Comparison of ENCODE assay signal across 20 mouse cellular contexts in the genomic region with DNA sequence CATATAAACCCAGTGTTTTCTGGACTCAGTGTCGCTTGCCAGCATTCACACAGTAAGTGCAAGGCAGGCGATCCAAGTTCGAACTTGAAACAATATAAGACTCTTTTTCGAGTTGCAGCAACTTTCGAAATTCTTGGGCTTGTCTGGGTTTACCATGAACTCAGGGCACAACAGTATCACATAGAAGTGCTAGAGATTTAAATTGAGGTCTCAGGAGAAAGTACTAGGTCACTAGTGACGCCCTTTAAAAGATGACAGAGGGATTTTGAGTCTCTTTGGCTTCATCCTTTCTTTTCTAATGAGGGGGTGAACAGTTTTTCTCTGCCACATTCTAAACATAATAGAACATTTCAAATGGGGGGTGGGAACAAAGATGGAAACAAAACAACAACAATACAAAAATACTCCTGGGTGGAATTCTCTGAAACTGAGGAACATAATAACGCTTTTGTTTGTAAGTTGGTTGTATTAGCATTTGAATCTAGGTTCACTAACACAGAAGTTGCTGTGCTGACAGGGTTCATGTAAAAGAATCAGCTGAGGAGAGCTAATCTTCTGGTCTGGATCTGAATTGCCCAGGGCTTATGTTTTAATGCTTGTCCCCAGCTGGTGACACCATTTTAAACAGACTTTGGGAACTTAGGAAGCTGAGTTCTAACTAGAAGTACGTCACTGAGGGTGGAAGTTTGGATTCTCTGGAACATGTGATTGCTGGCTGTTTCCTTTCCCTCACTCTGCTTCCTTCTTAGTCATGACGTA.
DNase-seq lines count a peak whose midpoint lies in the region; ATAC-seq and TF ChIP-seq lines count a peak whose summit lies in the region.
"Had no signal": no experiment of that assay in that cellular context is flagged by ENCODE, and none has a peak within 500 bp of the region (broad histone marks: within the 10 kb centered on the region; RNA-seq: fewer than 3 reads in every experiment).

No protein-coding gene starts in this region.

- no peak for TF ChIP-seq EP300 in liver, postnatal 0 days (IDR thresholded peaks at IDR 0.05; ENCODE audit: low read depth)

- no peak overlapping the region for H3K9ac ChIP-seq in forebrain, embryonic 11.5 days (ENCODE audit: low read length)
- H3K9ac ChIP-seq in forebrain, postnatal 0 days, result no peak overlapping the region
- no peak overlapping the region for H3K9ac ChIP-seq in midbrain, embryonic 12.5 days (replicated peaks)
- H3K9ac ChIP-seq in midbrain, embryonic 14.5 days (replicated peaks; ENCODE audit: low read length), result no peak overlapping the region
- no peak overlapping the region for H3K9ac ChIP-seq in forebrain, embryonic 15.5 days (replicated peaks)
- no peak overlapping the region for H3K9ac ChIP-seq in liver, postnatal 0 days (replicated peaks)
- H3K9ac ChIP-seq: heart, embryonic 15.5 days; hindbrain, embryonic 13.5 days had no signal

- DNase-seq in forebrain, embryonic 11.5 days (ENCODE audit: low spot score), result no peak
- DNase-seq in forebrain, postnatal 0 days, result no peak
- no peak for DNase-seq in midbrain, embryonic 14.5 days
- DNase-seq in liver, postnatal 0 days, result no peak
- DNase-seq: adrenal gland, adult 2 months; adrenal gland, postnatal 25 days; cerebellum, adult 2 months; cerebellum, postnatal 10 days; gastrocnemius, postnatal 14 days; heart, adult 2 months; heart, postnatal 14 days had no signal

- 0 out of 2 replicates have a peak overlapping the region, but pooled peaks have one; percentile 39 for H3K27ac ChIP-seq in forebrain, embryonic 11.5 days (ENCODE audit: low read depth, low read length)
- H3K27ac ChIP-seq in forebrain, postnatal 0 days (ENCODE audit: low read depth, low read length), result no peak overlapping the region
- no peak overlapping the region for H3K27ac ChIP-seq in midbrain, embryonic 12.5 days (replicated peaks)
- no peak overlapping the region for H3K27ac ChIP-seq in midbrain, embryonic 14.5 days (replicated peaks; ENCODE audit: low read depth, low read length)
- H3K27ac ChIP-seq in forebrain, embryonic 15.5 days (replicated peaks), result no peak overlapping the region
- H3K27ac ChIP-seq in liver, postnatal 0 days (ENCODE audit: low read depth), result no peak overlapping the region
- H3K27ac ChIP-seq: embryonic facial prominence, embryonic 10.5 days; heart, adult 2 months; heart, embryonic 15.5 days; hindbrain, embryonic 13.5 days; hindbrain, postnatal 0 days had no signal

- no peak for TF ChIP-seq CTCF in forebrain, postnatal 0 days (IDR thresholded peaks at IDR 0.05; ENCODE audit: low read depth)
- TF ChIP-seq CTCF in liver, postnatal 0 days (IDR thresholded peaks at IDR 0.05; ENCODE audit: low read depth), result no peak

- H3K4me3 ChIP-seq in forebrain, embryonic 11.5 days (ENCODE audit: low read depth, low read length), result no peak overlapping the region
- H3K4me3 ChIP-seq in forebrain, postnatal 0 days (ENCODE audit: low read depth, low read length), result no peak overlapping the region
- H3K4me3 ChIP-seq in midbrain, embryonic 12.5 days, result no peak overlapping the region
- no peak overlapping the region for H3K4me3 ChIP-seq in midbrain, embryonic 14.5 days (replicated peaks; ENCODE audit: low read depth, low read length)
- H3K4me3 ChIP-seq in forebrain, embryonic 15.5 days, result no peak overlapping the region
- no peak overlapping the region for H3K4me3 ChIP-seq in liver, postnatal 0 days (ENCODE audit: low read depth, low read length)
- H3K4me3 ChIP-seq: embryonic facial prominence, embryonic 10.5 days; heart, adult 2 months; heart, embryonic 15.5 days; hindbrain, embryonic 13.5 days had no signal

- H3K27me3 ChIP-seq in forebrain, embryonic 11.5 days (ENCODE audit: control insufficient read depth, insufficient read depth, low read length), result no peaks in the 10 kb centered on the region
- no peaks in the 10 kb centered on the region for H3K27me3 ChIP-seq in forebrain, postnatal 0 days (ENCODE audit: insufficient read depth, low read length)
- no peaks in the 10 kb centered on the region for H3K27me3 ChIP-seq in midbrain, embryonic 12.5 days
- H3K27me3 ChIP-seq in midbrain, embryonic 14.5 days (ENCODE audit: control insufficient read depth, insufficient read depth, low read length), result no peaks in the 10 kb centered on the region
- no peaks in the 10 kb centered on the region for H3K27me3 ChIP-seq in forebrain, embryonic 15.5 days
- H3K27me3 ChIP-seq in liver, postnatal 0 days (ENCODE audit: insufficient read depth, low read length), result no peaks in the 10 kb centered on the region
- H3K27me3 ChIP-seq: CH12.LX; heart, embryonic 15.5 days; hindbrain, embryonic 13.5 days; Patski had no signal

- H3K4me2 ChIP-seq in forebrain, embryonic 11.5 days (ENCODE audit: low read depth, low read length, severe bottlenecking), result no peak overlapping the region
- no peak overlapping the region for H3K4me2 ChIP-seq in forebrain, postnatal 0 days (ENCODE audit: low read depth)
- no peak overlapping the region for H3K4me2 ChIP-seq in midbrain, embryonic 12.5 days (replicated peaks)
- no peak overlapping the region for H3K4me2 ChIP-seq in midbrain, embryonic 14.5 days (ENCODE audit: low read length)
- H3K4me2 ChIP-seq in forebrain, embryonic 15.5 days (replicated peaks), result no peak overlapping the region
- no peak overlapping the region for H3K4me2 ChIP-seq in liver, postnatal 0 days (ENCODE audit: low read depth, low read length)
- H3K4me2 ChIP-seq: heart, embryonic 11.5 days; heart, embryonic 15.5 days; hindbrain, embryonic 13.5 days had no signal

- WGBS in forebrain, embryonic 11.5 days, result 67% methylated on average over 9 of the region's 9 CpGs
- WGBS in forebrain, postnatal 0 days, result 40% methylated on average over 9 of the region's 9 CpGs
- 65% methylated on average over 9 of the region's 9 CpGs for WGBS in midbrain, embryonic 12.5 days
- WGBS in midbrain, embryonic 14.5 days, result 65% methylated on average over 9 of the region's 9 CpGs
- WGBS in forebrain, embryonic 15.5 days, result 41% methylated on average over 9 of the region's 9 CpGs
- WGBS in liver, postnatal 0 days (ENCODE audit: insufficient replicate concordance), result 74% methylated on average over 9 of the region's 9 CpGs

- no peaks in the 10 kb centered on the region for H3K36me3 ChIP-seq in forebrain, embryonic 11.5 days (ENCODE audit: control insufficient read depth, insufficient read depth, low read length)
- no peaks in the 10 kb centered on the region for H3K36me3 ChIP-seq in forebrain, postnatal 0 days (ENCODE audit: insufficient read depth)
- H3K36me3 ChIP-seq in midbrain, embryonic 12.5 days, result no peaks in the 10 kb centered on the region
- H3K36me3 ChIP-seq in midbrain, embryonic 14.5 days (ENCODE audit: control insufficient read depth, insufficient read depth, low read length), result no peaks in the 10 kb centered on the region
- no peaks in the 10 kb centered on the region for H3K36me3 ChIP-seq in forebrain, embryonic 15.5 days
- H3K36me3 ChIP-seq in liver, postnatal 0 days (replicated peaks; ENCODE audit: insufficient read depth, low read length), result no peaks in the 10 kb centered on the region
- H3K36me3 ChIP-seq: embryonic facial prominence, embryonic 10.5 days; heart, embryonic 15.5 days; hindbrain, embryonic 13.5 days had no signal

- H3K4me1 ChIP-seq in forebrain, embryonic 11.5 days (replicated peaks; ENCODE audit: control insufficient read depth, insufficient read depth, low read length), result no peaks in the 10 kb centered on the region
- no peaks in the 10 kb centered on the region for H3K4me1 ChIP-seq in forebrain, postnatal 0 days (ENCODE audit: insufficient read depth)
- no peaks in the 10 kb centered on the region for H3K4me1 ChIP-seq in midbrain, embryonic 12.5 days
- H3K4me1 ChIP-seq in midbrain, embryonic 14.5 days (ENCODE audit: control insufficient read depth, insufficient read depth, low read length), result no peaks in the 10 kb centered on the region
- H3K4me1 ChIP-seq in forebrain, embryonic 15.5 days, result no peaks in the 10 kb centered on the region
- H3K4me1 ChIP-seq in liver, postnatal 0 days (ENCODE audit: insufficient read depth), result no peaks in the 10 kb centered on the region
- H3K4me1 ChIP-seq: embryonic facial prominence, embryonic 10.5 days; heart, embryonic 15.5 days; hindbrain, embryonic 13.5 days had no signal

- no peaks in the 10 kb centered on the region for H3K9me3 ChIP-seq in forebrain, embryonic 11.5 days (ENCODE audit: control insufficient read depth, low read length)
- no peaks in the 10 kb centered on the region for H3K9me3 ChIP-seq in forebrain, postnatal 0 days (ENCODE audit: low read length)
- no peaks in the 10 kb centered on the region for H3K9me3 ChIP-seq in midbrain, embryonic 12.5 days
- no peaks in the 10 kb centered on the region for H3K9me3 ChIP-seq in midbrain, embryonic 14.5 days (ENCODE audit: control insufficient read depth, low read length)
- H3K9me3 ChIP-seq in forebrain, embryonic 15.5 days, result no peaks in the 10 kb centered on the region
- H3K9me3 ChIP-seq in liver, postnatal 0 days (ENCODE audit: low read length), result no peaks in the 10 kb centered on the region
- H3K9me3 ChIP-seq: embryonic facial prominence, embryonic 10.5 days; heart, embryonic 15.5 days; hindbrain, embryonic 13.5 days had no signal

- ATAC-seq in forebrain, embryonic 11.5 days (replicated peaks; ENCODE audit: low FRiP score), result peak; percentile 58
- ATAC-seq in forebrain, postnatal 0 days, result no peak
- ATAC-seq in midbrain, embryonic 12.5 days (ENCODE audit: low FRiP score, low read depth), result peak; percentile 42
- ATAC-seq in midbrain, embryonic 14.5 days (ENCODE audit: low FRiP score, low TSS enrichment), result no peak
- ATAC-seq in forebrain, embryonic 15.5 days (replicated peaks), result peak; percentile 70
- no peak for ATAC-seq in liver, postnatal 0 days
- ATAC-seq: hindbrain, postnatal 0 days; Patski had no signal

Comparison
In these comparisons a context has a peak if more than half of its experiments do, and no peak if none do; other contexts are left out.
1. ATAC-seq: peak in forebrain, embryonic 11.5 days (single experiment), midbrain, embryonic 12.5 days (single experiment) and forebrain, embryonic 15.5 days (single experiment); none in forebrain, postnatal 0 days (single experiment), midbrain, embryonic 14.5 days (single experiment) and liver, postnatal 0 days (single experiment).